Mouse (Mus musculus) neural tube, embryonic 10.5 days (tissue): ENCODE results near the gene Tle6.
"Not testable (repeated sequence)": the region's sequence is repeated elsewhere in the genome, so short reads cannot be mapped to it uniquely, and the experiment has no call there.

ENCODE experiments used
- DNase-seq: peaks from one replicate; pipeline ENCODE4 v3.0.0-alpha.2; 2017; ENCODE audit warnings: low spot score; ENCODE audit errors: extremely low spot score

The Tle6 gene

DNA sequence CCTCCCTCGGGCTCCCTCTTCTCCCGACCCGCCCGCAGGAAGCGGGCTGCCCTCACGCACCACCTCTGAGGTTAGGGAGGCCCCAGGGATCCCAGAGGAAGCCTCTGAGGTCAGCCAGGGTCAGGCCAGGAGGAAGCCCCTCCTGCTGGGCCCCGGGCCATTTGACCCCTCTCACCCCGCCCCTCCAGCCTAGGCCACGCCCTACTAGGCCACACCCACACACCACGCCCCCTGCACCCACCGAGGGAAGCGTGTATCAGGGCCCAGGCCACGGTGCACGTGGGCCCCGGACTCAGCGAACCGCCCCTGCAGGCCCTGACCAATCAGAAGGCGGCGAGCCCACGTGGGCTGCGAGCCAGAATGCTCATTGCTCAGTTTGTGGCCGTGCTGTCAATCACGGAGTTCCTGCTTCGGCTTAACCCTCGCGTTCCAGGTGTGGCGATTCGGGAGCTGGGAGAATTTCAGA, at the start of gene Tle6:
TSS of gene Tle6 (minus strand) at position 336 of the 466 bp plus-strand sequence.
- DNase-seq: peak; percentile 100

DNA sequence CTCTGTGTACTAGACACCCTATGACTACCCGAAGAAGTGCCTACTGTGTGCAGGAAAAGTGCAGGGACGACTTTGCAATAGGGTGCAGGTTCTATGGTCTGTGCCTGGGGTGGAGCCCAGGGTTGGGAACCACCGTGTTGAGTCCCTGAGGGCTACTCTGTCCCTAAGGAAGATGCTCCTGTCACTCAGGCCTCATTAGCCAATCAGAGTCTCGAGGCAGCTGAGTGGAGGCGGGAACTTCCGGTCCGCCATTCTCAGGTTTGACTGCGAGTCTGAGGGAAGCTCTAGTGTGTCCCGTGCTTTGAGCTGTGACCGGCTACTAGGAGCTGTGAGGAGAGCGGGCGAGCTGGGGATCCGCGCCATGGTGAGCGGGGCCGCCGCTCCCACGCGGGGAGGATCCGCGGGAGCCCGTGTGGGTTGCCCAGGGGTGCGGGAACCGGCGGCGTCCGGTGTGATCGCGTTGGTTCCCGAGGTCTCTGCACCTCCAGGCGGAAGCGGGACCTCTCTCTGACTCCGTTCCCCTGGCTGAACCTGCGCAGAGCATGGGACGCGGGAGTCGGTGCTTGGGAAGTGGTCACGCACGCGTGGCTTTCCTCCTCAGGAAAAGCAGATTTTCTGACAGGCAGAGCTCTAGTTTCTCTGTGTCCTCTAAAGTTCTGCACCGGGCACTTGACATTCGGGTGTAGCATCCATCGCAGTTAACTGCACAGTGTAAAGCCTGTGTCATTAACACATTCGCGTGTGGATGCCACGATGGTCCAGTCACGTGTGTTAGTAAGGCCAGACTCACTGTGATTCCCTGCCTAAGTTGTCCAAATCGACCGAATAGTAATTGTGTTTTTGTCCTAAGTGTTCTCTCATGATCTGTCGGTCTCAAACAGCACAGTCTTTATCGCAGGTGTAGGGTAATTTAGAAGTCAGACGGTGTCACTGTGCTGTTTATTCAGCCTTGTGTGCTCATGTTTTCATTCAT, 48.2 kb upstream of the Tle6 start, which contains the start of gene Gm10778:
TSS of gene Gm10778 (plus strand) at position 257 of the 973 bp plus-strand sequence.
- peak; percentile 93 for DNase-seq

- no peak for DNase-seq
Observed at GRCm38 (mm10) chr10:81646015-81646555, 45.2 kb upstream of the Tle6 start.

DNA sequence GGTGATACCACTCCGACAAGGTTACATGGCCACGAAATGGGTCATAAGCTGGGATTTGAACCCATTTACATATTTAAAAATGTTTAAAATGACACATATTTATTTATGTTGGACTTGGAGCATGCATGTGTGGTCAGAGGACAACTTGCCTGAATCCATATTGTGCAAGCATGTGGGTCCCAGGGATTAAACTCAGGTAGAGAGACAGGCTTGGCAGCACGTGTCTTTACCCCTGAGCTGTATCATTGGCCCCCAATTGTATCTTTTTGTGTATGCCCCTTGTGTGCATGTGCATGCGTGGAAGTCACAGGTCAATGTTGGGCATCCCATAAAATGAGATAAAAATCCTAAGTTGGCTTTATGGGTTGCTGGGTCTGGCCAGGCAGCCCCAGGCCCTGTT, 44.5 kb upstream of the Tle6 start:
- no peak for DNase-seq

- DNase-seq: no peak
Observed at GRCm38 (mm10) chr10:81644716-81645115, 43.8 kb upstream of the Tle6 start.

- no peak for DNase-seq
Observed at GRCm38 (mm10) chr10:81644162-81644561, 43.3 kb upstream of the Tle6 start.

- DNase-seq: peak; percentile 94
Observed at GRCm38 (mm10) chr10:81643449-81644055, 42.7 kb upstream of the Tle6 start.

GRCm38 (mm10) chr10:81642648-81643448, 42.0 kb upstream of the Tle6 start:
- DNase-seq: peak; percentile 38

DNA sequence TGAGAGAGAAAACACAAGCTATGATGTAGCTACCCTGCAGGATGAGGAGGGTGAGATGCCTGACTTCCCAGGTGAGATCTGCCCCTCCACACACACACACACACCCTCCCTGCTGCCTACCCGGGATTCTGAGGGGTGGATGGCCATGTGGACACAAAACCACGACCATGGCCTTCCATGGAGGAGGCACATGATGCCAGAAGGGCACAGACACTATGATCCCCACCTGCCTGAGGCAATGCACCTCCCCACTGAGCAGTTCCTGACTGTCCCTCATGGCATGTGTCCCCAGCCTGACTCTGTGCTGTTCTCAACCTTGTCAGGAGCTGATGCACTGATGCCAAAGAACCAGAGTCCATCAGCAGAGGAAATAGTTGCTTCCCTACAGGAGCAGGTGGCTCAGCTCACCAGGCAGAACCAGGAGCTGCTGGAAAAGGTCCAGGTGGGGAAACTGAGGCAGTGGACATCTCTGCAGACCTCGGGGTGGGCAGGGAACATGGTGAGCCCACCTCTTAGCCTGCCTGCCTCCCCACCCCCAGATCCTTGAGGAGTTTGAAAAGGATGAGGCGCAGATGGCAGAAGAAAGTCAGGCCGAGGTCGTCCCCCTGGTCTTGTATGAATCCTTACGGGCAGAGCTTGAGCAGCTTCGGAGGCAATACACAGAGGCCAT, 41.2 kb upstream of the Tle6 start:
- DNase-seq: no peak

GRCm38 (mm10) chr10:81641566-81641965, 40.7 kb upstream of the Tle6 start:
- DNase-seq: no peak

GRCm38 (mm10) chr10:81640825-81641224, 40.0 kb upstream of the Tle6 start:
- DNase-seq: not testable (repeated sequence)

GRCm38 (mm10) chr10:81638101-81638500, 37.2 kb upstream of the Tle6 start:
- no peak for DNase-seq

GRCm38 (mm10) chr10:81636338-81636737, 35.5 kb upstream of the Tle6 start:
- no peak for DNase-seq

DNA sequence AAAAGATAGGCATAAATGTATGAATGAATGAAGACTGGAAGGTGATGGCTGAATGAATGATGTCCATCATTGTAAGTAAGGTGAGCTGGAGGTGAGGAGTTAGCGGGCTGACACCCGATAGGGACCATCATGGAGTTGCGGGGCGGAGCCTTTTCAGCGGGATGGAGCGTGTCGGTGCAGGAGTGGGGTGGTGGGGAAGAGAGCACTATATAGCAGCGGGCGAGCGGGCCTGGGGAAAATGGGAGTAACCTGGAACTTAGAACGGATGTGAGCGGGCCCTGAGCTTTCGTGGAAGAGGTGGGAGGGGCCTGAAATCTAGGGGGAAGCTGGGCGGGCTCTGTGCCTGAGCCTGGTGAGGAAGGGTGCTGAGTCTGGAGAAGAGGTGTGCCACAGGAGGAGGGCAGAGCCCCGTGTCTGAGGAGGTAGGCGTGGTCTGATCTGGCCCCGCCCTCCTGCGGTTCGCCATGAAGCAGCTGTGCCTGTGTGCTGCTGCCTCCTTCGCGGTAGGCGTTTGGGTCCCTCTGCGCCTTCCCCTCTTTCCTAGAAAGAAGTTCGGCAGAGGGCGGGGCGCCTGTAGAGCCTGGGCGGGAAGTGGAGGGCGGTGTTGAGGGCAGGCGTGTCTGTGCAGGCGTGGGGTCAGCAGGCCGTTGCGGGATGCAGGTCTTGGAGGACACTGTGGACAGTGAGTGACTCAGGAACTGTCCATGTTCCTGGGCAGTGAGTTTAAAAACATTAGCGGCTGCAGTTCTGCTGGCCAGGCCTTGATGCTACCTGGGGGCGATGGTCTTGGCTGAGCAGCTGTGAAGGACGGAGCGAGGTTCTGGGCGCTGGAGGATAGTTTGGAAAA, 32.6 kb upstream of the Tle6 start:
- peak; percentile 80 for DNase-seq

DNA sequence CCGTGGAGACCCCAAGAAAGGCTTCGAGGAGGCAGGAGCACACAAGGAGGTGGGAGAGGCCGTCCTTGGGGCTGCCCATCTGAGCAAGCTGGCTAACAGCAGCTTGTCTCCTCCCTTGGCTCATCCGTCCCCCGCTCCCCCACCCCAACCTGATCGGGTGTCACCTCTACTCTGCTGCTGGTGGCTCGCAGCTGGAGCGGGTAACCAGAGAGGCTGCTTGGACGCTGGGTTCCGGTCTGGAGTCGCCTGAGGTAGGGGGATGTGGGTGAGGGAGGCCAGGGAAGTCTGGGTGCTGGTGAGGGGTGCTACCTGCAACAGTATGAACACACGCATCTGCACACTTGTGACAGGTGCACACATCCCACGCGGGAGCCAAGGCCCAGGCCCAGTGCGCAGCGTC, 27.5 kb upstream of the Tle6 start, which contains the start of gene Ankrd24:
TSS of gene Ankrd24 (plus strand) at position 151 of the 400 bp plus-strand sequence.
- DNase-seq: no peak

DNA sequence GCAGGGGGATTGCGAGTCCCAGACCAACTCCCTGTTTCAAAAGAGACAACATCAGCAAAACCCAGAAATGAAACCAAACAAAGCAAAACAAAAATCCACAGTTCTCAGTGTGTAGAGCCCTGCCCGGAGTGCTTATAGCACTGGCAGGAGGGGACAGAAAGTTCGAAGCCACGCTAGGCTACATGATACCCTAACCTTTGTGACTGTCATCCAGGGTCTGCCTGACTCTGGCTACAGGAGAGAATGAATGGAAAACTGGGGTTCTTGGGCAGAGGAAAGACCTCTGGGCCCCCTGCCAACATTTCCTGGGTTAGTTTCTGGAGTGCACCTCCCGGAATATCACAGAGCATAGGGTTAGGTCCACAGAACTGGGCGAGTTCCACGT, 27.0 kb upstream of the Tle6 start:
- DNase-seq: no peak

DNA sequence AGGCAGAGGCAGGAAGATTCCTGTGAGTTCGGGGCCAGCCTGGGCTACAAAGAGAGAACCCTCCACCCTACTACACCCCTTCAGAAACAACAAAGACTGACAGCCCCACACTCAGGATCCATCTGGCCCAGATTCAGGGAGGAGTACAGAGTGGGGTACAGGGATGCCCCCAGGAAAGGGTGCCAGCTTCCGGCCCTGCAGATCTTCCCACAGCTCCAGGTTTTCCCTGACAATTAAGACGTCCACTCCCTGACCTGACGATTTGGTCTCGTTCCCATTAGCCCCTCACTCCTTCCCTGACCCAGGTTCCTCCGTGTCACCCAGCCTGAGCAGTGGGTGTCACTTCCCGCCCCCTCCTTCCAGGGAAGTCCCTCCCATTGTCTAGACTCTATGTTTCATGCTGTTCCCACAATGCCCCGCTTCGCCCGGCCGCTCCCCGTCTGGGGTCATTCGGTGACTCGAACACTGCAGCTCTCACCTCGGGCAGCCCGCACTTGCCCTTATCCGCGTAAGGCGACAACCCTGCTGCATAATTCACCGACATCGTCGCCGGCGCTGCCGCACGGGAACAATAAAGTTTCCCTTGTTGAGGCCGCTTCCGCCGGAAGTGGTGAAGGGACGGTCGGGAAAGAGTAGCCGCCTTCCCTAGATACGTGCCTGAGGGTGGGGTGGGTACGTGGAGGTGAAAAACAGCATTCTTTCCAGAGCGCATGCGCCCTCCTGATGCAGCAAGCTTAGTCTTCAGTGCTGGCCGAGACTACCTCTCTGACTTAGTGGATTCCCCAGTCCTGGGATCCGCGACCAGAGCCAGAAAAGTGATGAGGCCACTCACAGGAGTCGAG, 26.3 kb upstream of the Tle6 start, which contains the start of gene Sirt6:
TSS of gene Sirt6 (minus strand) at position 804 of the 842 bp plus-strand sequence.
- DNase-seq: peak; percentile 95

DNA sequence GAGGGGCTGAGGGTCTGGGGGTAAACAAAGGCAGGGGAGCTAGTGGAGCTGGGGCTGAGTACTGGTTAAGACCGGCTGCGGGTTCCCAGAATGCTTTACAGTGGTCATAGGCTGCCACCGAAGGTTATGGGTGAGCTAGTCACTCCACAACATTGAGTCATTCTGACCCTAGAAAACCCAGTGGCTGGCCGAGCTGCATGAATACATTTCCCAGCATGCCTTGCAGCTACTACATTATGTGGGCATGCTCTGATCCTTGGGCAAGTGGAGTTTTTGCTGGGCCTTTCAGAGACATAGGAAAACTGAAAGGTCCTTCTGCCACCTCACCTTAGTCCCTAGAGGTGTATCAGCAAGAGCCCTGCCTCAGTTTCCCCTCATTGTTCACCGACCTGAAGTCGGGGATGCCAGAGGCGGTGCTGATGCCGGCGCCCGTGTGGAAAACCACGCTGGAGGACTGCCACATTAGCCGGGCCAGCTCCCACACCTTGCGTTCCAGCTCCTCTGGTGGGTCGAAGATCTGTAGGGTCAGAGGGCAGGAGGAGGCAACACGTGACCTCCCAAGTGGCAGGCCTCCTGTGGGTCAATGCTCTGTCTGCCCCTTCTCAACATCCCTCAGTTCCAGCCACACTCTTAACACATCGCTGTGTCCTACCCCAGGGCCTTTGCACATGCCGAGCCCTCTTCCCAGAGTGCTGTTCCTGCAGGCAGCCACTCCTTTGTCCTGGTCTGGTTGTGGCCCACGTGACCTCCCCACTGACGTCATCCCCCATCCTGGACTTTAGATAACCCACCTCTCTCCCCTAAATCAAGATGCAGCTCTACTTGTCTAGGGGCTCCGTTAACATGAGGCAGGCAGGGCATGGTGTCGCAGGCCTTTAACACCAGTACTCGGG, 25.5 kb upstream of the Tle6 start:
- DNase-seq: no peak
